Mouse (Mus musculus) hindbrain, embryonic 16.5 days (tissue): ENCODE results near the gene Hilpda. TPM values are rescaled to one million over a fixed set of nuclear protein-coding genes. Genes with fewer than 3 reads are reported as not detected.
A peak's percentile ranks its signal among the peaks of the same experiment; 100 is the strongest.

ENCODE experiments used
- ATAC-seq: fragments of 200-750 bp; cut with Nextera tagmentation; 2 replicates; pipeline ENCODE4 v1.8.0; 2017; ENCODE audit warnings: moderate TSS enrichment, moderate library complexity
- H3K27ac ChIP-seq: fragments of 300-500 bp; sonication (generic); 2 replicates; pipeline ENCODE4 v1.5.1; 2014; ENCODE audit warnings: low read depth, mild to moderate bottlenecking, control low read depth, low read length, moderate library complexity
- H3K27me3 ChIP-seq: fragments of 300-500 bp; sonication (generic); replicated peaks from 2 replicates; pipeline ENCODE4 v1.6.1; 2014; ENCODE audit warnings: low read length; ENCODE audit not compliant: control insufficient read depth, insufficient read depth
- H3K36me3 ChIP-seq: fragments of 300-500 bp; sonication (generic); 2 replicates; pipeline ENCODE4 v1.6.1; 2014; ENCODE audit warnings: mild to moderate bottlenecking, low read length, moderate library complexity, mixed read lengths; ENCODE audit not compliant: control insufficient read depth, insufficient read depth
- H3K4me1 ChIP-seq: fragments of 300-500 bp; sonication (generic); 2 replicates; pipeline ENCODE4 v1.6.1; 2014; ENCODE audit warnings: low read depth, low read length; ENCODE audit not compliant: control insufficient read depth, insufficient read depth
- H3K4me2 ChIP-seq: fragments of 300-500 bp; sonication (generic); 2 replicates; pipeline ENCODE4 v1.6.1; 2014; ENCODE audit warnings: mild to moderate bottlenecking, low read length, control low read depth, moderate library complexity
- H3K4me3 ChIP-seq: fragments of 300-500 bp; sonication (generic); 2 replicates; pipeline ENCODE4 v1.5.1; 2014; ENCODE audit warnings: mild to moderate bottlenecking, low read length, control low read depth, moderate library complexity
- H3K9ac ChIP-seq: fragments of 300-500 bp; sonication (generic); 2 replicates; pipeline ENCODE4 v1.6.1; 2014; ENCODE audit warnings: low read depth, mild to moderate bottlenecking, control low read depth, low read length, moderate library complexity
- H3K9me3 ChIP-seq: fragments of 300-500 bp; sonication (generic); 2 replicates; pipeline ENCODE4 v1.6.1; 2014; ENCODE audit warnings: mild to moderate bottlenecking, low read length, moderate library complexity; ENCODE audit not compliant: control insufficient read depth
- WGBS: fragments of 180-500 bp; shearing (Covaris S2); extraction: QIAGEN DNeasy Blood & Tissue Kit; methylation state at CpG from one replicate; pipeline ENCODE4 v1.1.7; 2014; 5-methylcytosine and 5-hydroxymethylcytosine counted together
- polyA plus RNA-seq: library from polyadenylated mRNA; unstranded; fragments of >200 nt; fragmentation: Nextera tagmentation; extraction: Ambion mirVana; gene quantifications from 2 replicates; pipeline ENCODE4 v1.2.1, GENCODE M21; 2015

Gene Hilpda
- polyA plus RNA-seq, 1 experiment from 2014 or later = 31.3 TPM

DNA sequence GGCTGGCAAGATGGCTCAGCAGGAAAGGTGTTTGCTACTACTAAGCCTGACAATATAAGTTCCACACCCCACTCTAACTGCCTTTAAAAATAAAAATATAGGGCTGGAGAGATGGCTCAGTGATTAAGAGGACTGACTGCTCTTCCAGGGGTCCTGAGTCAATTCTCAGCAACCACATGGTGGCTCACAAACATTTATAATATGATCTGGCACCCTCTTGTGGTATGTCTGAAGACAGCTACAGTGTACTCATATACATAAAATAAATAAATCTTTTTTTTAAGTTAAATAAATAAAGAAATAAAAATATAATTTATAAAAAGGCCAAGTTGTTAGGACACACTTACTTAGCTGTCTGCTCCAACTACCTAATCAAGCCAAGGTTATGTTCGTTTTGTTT, 30.0 kb upstream of the Hilpda start:
- no peaks in the 10 kb centered on the region for H3K27me3 ChIP-seq
- H3K4me3 ChIP-seq = no peak overlapping the region
- no peaks in the 10 kb centered on the region for H3K9me3 ChIP-seq
- H3K4me1 ChIP-seq = no peaks in the 10 kb centered on the region
- WGBS = 79% methylated on average over 1 of the region's 1 CpGs
- ATAC-seq = no peak
- no peak overlapping the region for H3K9ac ChIP-seq
- no peak overlapping the region for H3K27ac ChIP-seq
- no peaks in the 10 kb centered on the region for H3K36me3 ChIP-seq
- H3K4me2 ChIP-seq = no peak overlapping the region

GRCm38 (mm10) chr6:29245272-29246120, 26.8 kb upstream of the Hilpda start:
- Histone ChIP-seq H3K4me2 (no peak overlapping the region), H3K27me3 (no peaks in the 10 kb centered on the region), H3K36me3 (no peaks in the 10 kb centered on the region), H3K4me1 (no peaks in the 10 kb centered on the region), H3K27ac (no peak overlapping the region), H3K9me3 (no peaks in the 10 kb centered on the region), H3K9ac (no peak overlapping the region), H3K4me3 (no peak overlapping the region)
- ATAC-seq = no peak
- WGBS = 83% methylated on average over 14 of the region's 14 CpGs

DNA sequence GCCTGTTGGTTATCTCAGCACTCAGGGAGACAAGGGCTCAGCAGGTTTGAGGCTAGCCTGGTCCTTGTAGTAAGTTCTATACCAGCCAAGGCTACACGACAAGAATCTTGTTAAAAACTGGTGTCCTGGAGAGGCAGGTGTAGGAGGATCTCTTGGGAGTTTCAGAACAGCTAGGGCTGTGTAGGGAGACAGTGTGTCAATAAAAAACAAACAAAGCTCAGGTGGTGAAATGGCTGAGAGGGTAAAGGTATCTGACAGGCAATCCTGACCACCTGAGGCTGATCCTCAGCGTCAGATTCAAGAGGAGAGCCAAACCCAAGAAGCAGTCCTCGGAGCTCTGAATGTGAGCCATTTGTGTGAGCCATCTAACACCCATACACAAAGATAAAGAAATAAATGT, 26.1 kb upstream of the Hilpda start:
- no peak overlapping the region for H3K27ac ChIP-seq
- H3K36me3 ChIP-seq = no peaks in the 10 kb centered on the region
- 83% methylated on average over 3 of the region's 3 CpGs for WGBS
- no peak overlapping the region for H3K4me3 ChIP-seq
- no peak overlapping the region; the same call in 1 of the 2 replicates for H3K9ac ChIP-seq
- no peak for ATAC-seq
- H3K4me1 ChIP-seq = no peaks in the 10 kb centered on the region
- no peaks in the 10 kb centered on the region for H3K9me3 ChIP-seq
- no peaks in the 10 kb centered on the region for H3K27me3 ChIP-seq
- no peak overlapping the region for H3K4me2 ChIP-seq

DNA sequence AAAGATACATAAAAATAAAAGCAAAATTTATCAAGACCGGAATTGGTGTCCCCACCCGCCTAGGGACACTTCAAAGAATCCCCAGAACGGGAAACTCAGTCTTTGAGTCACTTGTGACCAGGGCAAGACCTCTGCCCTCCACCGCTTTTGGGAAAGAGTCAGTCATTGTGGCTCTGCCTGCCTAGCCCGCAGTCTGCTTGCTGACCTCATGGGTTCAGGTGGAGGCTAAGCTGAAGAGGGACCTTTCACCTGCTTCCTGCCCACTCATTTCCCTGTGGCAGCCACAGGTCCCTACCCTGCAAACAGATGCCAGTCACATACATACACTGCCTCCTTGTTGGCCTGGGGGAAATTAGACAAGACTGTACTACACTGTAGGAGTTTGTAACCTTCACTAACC, 25.7 kb upstream of the Hilpda start:
- ATAC-seq = no peak
- WGBS = 46% methylated on average over 5 of the region's 5 CpGs
- no peaks in the 10 kb centered on the region for H3K9me3 ChIP-seq
- H3K4me2 ChIP-seq = no peak overlapping the region
- no peak overlapping the region for H3K4me3 ChIP-seq
- H3K27ac ChIP-seq = no peak overlapping the region
- H3K27me3 ChIP-seq = no peaks in the 10 kb centered on the region
- no peak overlapping the region for H3K9ac ChIP-seq
- no peaks in the 10 kb centered on the region for H3K36me3 ChIP-seq
- H3K4me1 ChIP-seq = no peaks in the 10 kb centered on the region

DNA sequence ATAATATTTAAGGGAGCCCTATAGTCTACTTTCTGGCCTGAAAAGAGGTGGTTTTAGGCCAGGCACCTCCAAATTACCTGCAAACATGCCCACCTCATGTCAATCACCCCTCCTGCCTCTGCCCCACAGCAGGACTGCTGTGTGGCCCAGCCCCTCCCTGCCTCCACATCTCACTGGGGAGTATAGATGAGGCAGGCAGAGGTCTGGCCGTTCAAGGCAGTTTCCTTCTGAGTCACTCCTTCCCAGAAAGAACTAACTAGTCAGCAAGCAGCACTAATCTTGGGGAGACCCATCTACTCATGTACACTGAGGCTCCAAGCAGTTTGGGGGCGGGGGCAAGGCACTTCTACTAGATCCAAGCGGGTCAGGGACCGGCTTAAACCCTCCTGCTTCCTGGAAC, 25.2 kb upstream of the Hilpda start:
- 45% methylated on average over 4 of the region's 4 CpGs for WGBS
- Histone ChIP-seq H3K27ac (no peak overlapping the region), H3K4me2 (no peak overlapping the region)

DNA sequence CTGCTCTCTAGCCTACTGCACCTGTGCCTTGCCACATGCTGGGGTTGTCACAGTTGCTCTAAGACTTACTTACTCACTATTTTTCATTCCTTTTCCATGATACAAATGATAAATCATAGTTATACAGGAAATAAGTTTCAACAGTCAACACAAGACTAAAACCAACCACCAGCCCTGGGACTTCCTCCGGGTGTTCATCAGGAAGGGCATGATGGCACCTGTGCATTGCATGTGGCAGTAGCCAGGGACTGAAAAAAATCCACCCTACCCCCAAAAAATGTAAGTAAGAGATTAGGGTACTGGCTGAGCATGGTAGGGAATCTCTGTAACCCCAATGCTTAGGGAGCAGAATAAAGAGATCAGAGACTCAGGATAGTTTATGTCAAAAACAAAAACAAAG, 12.9 kb upstream of the Hilpda start:
- Histone ChIP-seq H3K9ac (no peak overlapping the region), H3K4me1 (peaks cover 7% of the 10 kb centered on the region), H3K9me3 (no peaks in the 10 kb centered on the region), H3K36me3 (no peaks in the 10 kb centered on the region), H3K4me3 (no peak overlapping the region), H3K27ac (no peak overlapping the region), H3K4me2 (no peak overlapping the region), H3K27me3 (no peaks in the 10 kb centered on the region)
- no peak for ATAC-seq
- WGBS = 91% methylated on average over 1 of the region's 1 CpGs

More for the DNA sequence above, 25.2 kb upstream of the Hilpda start:
- Histone ChIP-seq H3K4me1 (no peaks in the 10 kb centered on the region), H3K4me3 (no peak overlapping the region), H3K9ac (no peak overlapping the region), H3K36me3 (no peaks in the 10 kb centered on the region), H3K27me3 (no peaks in the 10 kb centered on the region), H3K9me3 (no peaks in the 10 kb centered on the region)
- no peak for ATAC-seq

DNA sequence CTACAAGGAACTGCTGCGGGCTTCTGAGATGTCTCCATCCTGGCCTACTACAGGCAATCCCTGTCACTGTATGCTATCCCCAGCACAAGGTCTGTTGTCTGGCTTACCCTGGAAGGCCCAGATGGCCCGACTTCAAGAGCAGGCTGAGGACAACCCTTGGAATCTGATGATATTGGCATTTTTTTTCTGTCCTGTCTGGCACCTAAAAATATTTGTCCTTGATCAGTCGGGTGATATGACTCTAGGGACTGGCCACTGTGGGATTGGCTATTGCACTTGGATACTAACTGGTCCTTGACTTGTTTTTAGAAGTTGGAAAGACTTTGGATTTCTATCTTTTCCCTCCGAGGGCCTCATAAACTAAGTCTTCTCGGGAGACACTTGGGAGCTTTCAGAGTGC, 10.5 kb upstream of the Hilpda start:
- no peaks in the 10 kb centered on the region for H3K36me3 ChIP-seq
- no peak overlapping the region for H3K4me2 ChIP-seq
- 78% methylated on average over 5 of the region's 5 CpGs for WGBS
- no peaks in the 10 kb centered on the region for H3K27me3 ChIP-seq
- ATAC-seq = no peak
- no peaks in the 10 kb centered on the region for H3K9me3 ChIP-seq
- peaks cover 7% of the 10 kb centered on the region for H3K4me1 ChIP-seq
- no peak overlapping the region for H3K9ac ChIP-seq
- no peak overlapping the region for H3K4me3 ChIP-seq
- H3K27ac ChIP-seq = no peak overlapping the region

GRCm38 (mm10) chr6:29263650-29264455, 8.4 kb upstream of the Hilpda start:
- Histone ChIP-seq H3K9ac (no peak overlapping the region), H3K27me3 (no peaks in the 10 kb centered on the region), H3K4me3 (no peak overlapping the region), H3K36me3 (no peaks in the 10 kb centered on the region), H3K27ac (peak overlapping the region; percentile 53; the same call in 1 of the 2 replicates), H3K4me1 (peaks cover 7% of the 10 kb centered on the region), H3K4me2 (no peak overlapping the region), H3K9me3 (no peaks in the 10 kb centered on the region)
- ATAC-seq = peak; percentile 93
- 35% methylated on average over 6 of the region's 6 CpGs for WGBS

DNA sequence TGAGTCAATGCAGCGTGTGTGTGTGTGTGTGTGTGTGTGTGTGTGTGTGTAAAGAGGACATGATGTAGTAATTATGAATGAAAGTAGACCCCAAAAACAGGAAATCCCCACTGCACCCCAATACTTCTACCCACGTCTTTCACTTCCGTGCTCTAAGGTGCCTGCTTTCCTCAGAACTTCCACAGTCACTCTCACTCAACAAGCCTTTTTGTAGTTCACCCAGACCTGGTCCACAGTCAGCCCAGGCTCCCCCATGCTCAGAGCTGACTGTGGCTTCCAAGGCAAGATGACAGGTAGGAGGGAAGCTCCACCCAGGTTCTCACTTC, 7.9 kb upstream of the Hilpda start:
- 0 out of 2 replicates have a peak, but pooled peaks have one; percentile 22 for ATAC-seq
- H3K9ac ChIP-seq = no peak overlapping the region
- no peak overlapping the region for H3K4me3 ChIP-seq
- H3K4me2 ChIP-seq = no peak overlapping the region
- peaks cover 7% of the 10 kb centered on the region for H3K4me1 ChIP-seq
- H3K36me3 ChIP-seq = no peaks in the 10 kb centered on the region
- WGBS = 85% methylated on average over 3 of the region's 3 CpGs
- H3K27ac ChIP-seq = no peak overlapping the region
- no peaks in the 10 kb centered on the region for H3K27me3 ChIP-seq
- H3K9me3 ChIP-seq = no peaks in the 10 kb centered on the region
